Mouse (Mus musculus): Measurements from ENCODE around the gene Slc8a2. TPM values are rescaled to one million over a fixed set of nuclear protein-coding genes. Genes with fewer than 3 reads are reported as not detected.

Gene Slc8a2
- polyA plus RNA-seq, 1 experiment from 2014 or later, result 0.94 TPM

DNA sequence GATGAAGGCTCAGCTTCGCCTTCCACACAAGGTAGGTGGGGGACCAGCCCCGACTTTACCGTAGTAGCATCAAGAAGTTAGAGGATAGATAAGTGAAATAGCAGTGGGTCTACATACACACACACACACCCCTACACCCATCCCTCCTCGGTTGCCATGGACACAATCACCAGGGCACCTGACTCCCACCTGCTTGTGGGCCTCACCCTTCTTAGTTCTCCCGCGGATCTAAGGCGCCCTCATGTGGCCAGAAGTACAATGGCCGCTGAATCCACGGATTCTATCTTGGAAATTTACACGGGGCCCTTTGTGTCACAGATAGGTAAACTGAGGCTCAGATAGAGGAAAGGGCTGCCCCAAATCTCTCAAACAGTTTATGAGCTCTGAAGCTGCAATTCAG lies 23.9 kb downstream of the Slc8a2 start:
- H3K4me1 ChIP-seq (ENCODE audit: control insufficient read depth, insufficient read depth, low read length), result no peaks in the 10 kb centered on the region
- no peak overlapping the region for H3K4me2 ChIP-seq (ENCODE audit: low read length)
- peaks cover 6% of the 10 kb centered on the region; the same call in 1 of the 2 replicates for H3K27me3 ChIP-seq (replicated peaks; ENCODE audit: control insufficient read depth, insufficient read depth, low read length)
- no peaks in the 10 kb centered on the region for H3K9me3 ChIP-seq (replicated peaks; ENCODE audit: control insufficient read depth, low read length)
- H3K27ac ChIP-seq (ENCODE audit: low read depth, low read length), result no peak overlapping the region
- ATAC-seq (peak; percentile 82), DNase-seq (ENCODE audit: low spot score) (peak; percentile 82)
- peaks cover 7% of the 10 kb centered on the region; the same call in 1 of the 2 replicates for H3K36me3 ChIP-seq (ENCODE audit: control insufficient read depth, insufficient read depth, low read length)
- H3K9ac ChIP-seq (ENCODE audit: low read length), result no peak overlapping the region
- no peak overlapping the region for H3K4me3 ChIP-seq (ENCODE audit: low read depth, low read length)
- 16% methylated on average over 10 of the region's 10 CpGs for WGBS

DNA sequence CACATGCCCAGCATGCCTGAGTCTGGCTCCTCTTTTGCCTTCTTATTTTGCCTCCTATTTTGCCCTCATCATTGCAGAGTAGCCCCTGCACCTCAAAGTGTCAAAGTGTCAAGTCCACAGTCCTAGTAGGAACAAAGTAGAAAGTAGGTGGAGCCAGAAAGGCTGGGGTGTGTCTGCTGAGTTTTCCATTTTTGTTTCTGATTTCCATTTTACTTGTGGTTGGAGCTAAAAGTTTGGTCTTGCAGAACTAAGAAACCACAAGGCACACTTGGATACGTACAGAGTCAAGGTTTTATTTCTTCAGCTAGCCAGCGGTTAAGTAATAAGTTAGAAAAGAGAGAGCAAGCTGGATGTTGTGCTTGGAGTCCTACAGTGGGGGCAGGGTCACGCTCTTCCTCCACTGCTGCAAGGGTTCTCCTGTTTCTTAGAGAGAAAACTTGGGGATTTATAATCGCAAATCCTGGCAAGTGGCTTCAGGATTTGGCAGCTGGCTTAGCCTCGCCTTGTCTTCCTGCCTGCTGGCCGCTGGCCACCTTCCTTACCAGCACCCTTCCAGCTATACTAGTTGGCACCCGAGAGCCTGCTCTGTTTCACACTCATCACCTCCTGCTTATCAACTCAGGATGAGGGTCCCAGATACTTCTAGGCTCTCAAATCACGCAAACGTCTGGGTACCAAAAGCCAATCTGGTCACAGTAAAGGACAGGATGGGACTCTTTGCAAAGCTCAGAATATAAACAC lies 25.7 kb downstream of the Slc8a2 start:
- Histone ChIP-seq H3K4me3 (ENCODE audit: low read depth, low read length) (no peak overlapping the region), H3K4me1 (ENCODE audit: control insufficient read depth, insufficient read depth, low read length) (no peaks in the 10 kb centered on the region), H3K36me3 (ENCODE audit: control insufficient read depth, insufficient read depth, low read length) (peaks cover 7% of the 10 kb centered on the region; the same call in 1 of the 2 replicates), H3K27ac (ENCODE audit: low read depth, low read length) (no peak overlapping the region), H3K27me3 (replicated peaks; ENCODE audit: control insufficient read depth, insufficient read depth, low read length) (peaks cover 9% of the 10 kb centered on the region; the same call in 1 of the 2 replicates), H3K9me3 (replicated peaks; ENCODE audit: control insufficient read depth, low read length) (no peaks in the 10 kb centered on the region), H3K9ac (ENCODE audit: low read length) (no peak overlapping the region), H3K4me2 (ENCODE audit: low read length) (no peak overlapping the region)
- peak; percentile 59 for DNase-seq (ENCODE audit: low spot score)
- ATAC-seq, result no peak
- WGBS, result 68% methylated on average over 9 of the region's 9 CpGs

DNA sequence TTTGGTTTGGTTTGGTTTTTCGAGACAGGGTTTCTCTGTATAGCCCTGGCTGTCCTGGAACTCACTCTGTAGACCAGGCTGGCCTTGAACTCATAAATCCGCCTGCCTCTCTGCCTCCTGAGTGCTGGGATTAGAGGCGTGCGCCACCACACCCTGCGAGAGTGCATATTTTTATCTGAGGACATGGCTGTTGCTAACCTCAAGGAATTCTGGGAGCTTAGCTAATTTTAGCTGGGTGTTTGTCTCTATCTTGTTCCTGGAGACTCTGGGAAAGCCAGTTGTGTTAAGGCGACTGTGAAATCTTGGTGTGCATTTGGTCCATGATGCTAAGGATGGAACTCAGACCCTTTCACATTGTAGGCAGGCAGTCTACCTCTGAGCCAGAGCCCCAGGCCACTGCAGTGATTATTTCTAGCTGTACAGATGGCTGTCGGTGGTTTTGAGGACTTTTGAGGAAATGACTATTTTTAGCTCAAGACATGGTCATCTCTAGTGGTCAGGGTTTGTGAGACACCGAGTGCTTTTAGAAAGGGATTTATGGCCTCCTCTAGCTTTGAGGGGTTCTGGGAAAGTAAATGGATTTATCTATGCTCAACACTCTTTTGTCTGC lies 26.6 kb downstream of the Slc8a2 start:
- H3K4me3 ChIP-seq (ENCODE audit: low read depth, low read length), result no peak overlapping the region
- no peaks in the 10 kb centered on the region for H3K9me3 ChIP-seq (replicated peaks; ENCODE audit: control insufficient read depth, low read length)
- no peaks in the 10 kb centered on the region for H3K4me1 ChIP-seq (ENCODE audit: control insufficient read depth, insufficient read depth, low read length)
- H3K27ac ChIP-seq (ENCODE audit: low read depth, low read length), result no peak overlapping the region
- DNase-seq (ENCODE audit: low spot score) (no peak), ATAC-seq (no peak)
- H3K27me3 ChIP-seq (replicated peaks; ENCODE audit: control insufficient read depth, insufficient read depth, low read length), result peaks cover 9% of the 10 kb centered on the region; the same call in 1 of the 2 replicates
- WGBS, result 85% methylated on average over 8 of the region's 8 CpGs
- peaks cover 7% of the 10 kb centered on the region; the same call in 1 of the 2 replicates for H3K36me3 ChIP-seq (ENCODE audit: control insufficient read depth, insufficient read depth, low read length)
- no peak overlapping the region for H3K4me2 ChIP-seq (ENCODE audit: low read length)
- no peak overlapping the region for H3K9ac ChIP-seq (ENCODE audit: low read length)

DNA sequence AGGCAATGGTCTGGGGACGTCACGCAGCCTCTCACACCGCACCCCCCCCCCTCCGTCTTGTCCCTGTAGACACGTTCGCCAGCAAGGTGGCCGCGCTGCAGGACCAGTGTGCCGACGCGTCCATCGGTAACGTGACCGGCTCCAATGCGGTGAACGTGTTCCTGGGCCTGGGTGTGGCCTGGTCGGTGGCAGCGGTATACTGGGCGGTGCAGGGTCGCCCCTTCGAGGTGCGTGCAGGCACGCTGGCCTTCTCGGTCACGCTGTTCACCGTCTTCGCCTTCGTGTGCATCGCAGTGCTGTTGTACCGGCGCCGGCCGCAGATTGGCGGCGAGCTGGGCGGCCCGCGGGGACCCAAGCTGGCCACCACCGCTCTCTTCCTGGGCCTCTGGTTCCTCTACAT lies 29.1 kb downstream of the Slc8a2 start:
- DNase-seq (ENCODE audit: low spot score) (no peak), ATAC-seq (peak; percentile 19; the same call in 1 of the 2 replicates)
- H3K36me3 ChIP-seq (ENCODE audit: control insufficient read depth, insufficient read depth, low read length), result peaks cover 7% of the 10 kb centered on the region; the same call in 1 of the 2 replicates
- no peak overlapping the region for H3K27ac ChIP-seq (ENCODE audit: low read depth, low read length)
- H3K9me3 ChIP-seq (replicated peaks; ENCODE audit: control insufficient read depth, low read length), result no peaks in the 10 kb centered on the region
- H3K4me3 ChIP-seq (ENCODE audit: low read depth, low read length), result no peak overlapping the region
- H3K4me2 ChIP-seq (ENCODE audit: low read length), result peak overlapping the region; percentile 32; the same call in 1 of the 2 replicates
- peaks cover 9% of the 10 kb centered on the region; the same call in 1 of the 2 replicates for H3K27me3 ChIP-seq (replicated peaks; ENCODE audit: control insufficient read depth, insufficient read depth, low read length)
- 10% methylated on average over 39 of the region's 39 CpGs for WGBS
- peak overlapping the region; percentile 32; the same call in 1 of the 2 replicates for H3K9ac ChIP-seq (ENCODE audit: low read length)
- no peaks in the 10 kb centered on the region for H3K4me1 ChIP-seq (ENCODE audit: control insufficient read depth, insufficient read depth, low read length)

DNA sequence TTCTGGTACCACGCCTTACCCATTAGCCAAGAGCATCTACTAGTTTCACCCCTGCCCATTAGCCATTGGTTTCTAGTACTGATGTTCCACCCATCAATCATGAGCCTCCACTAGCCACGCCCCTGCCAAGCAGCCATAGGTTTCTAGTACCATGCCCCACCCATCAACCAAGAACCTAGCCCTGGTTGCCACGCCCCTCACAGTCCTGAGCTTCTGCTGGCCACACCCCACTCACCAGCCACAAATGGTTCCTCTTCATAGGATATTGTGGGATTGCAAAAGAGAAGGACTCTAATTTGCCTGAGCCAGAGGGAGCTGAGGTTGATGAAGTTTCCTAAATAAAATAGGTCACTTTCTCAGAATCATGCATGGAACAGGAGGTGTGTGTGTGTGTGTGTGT lies 31.1 kb downstream of the Slc8a2 start:
- WGBS, result 69% methylated on average over 3 of the region's 3 CpGs
- H3K27me3 ChIP-seq (replicated peaks; ENCODE audit: control insufficient read depth, insufficient read depth, low read length), result peaks cover 9% of the 10 kb centered on the region; the same call in 1 of the 2 replicates
- no peak overlapping the region for H3K27ac ChIP-seq (ENCODE audit: low read depth, low read length)
- H3K4me2 ChIP-seq (ENCODE audit: low read length), result no peak overlapping the region
- no peak overlapping the region for H3K4me3 ChIP-seq (ENCODE audit: low read depth, low read length)
- H3K9me3 ChIP-seq (replicated peaks; ENCODE audit: control insufficient read depth, low read length), result no peaks in the 10 kb centered on the region
- no peak for ATAC-seq
- H3K36me3 ChIP-seq (ENCODE audit: control insufficient read depth, insufficient read depth, low read length), result peaks cover 7% of the 10 kb centered on the region; the same call in 1 of the 2 replicates
- no peak overlapping the region for H3K9ac ChIP-seq (ENCODE audit: low read length)
- H3K4me1 ChIP-seq (ENCODE audit: control insufficient read depth, insufficient read depth, low read length), result no peaks in the 10 kb centered on the region
- DNase-seq (ENCODE audit: low spot score), result no peak

DNA sequence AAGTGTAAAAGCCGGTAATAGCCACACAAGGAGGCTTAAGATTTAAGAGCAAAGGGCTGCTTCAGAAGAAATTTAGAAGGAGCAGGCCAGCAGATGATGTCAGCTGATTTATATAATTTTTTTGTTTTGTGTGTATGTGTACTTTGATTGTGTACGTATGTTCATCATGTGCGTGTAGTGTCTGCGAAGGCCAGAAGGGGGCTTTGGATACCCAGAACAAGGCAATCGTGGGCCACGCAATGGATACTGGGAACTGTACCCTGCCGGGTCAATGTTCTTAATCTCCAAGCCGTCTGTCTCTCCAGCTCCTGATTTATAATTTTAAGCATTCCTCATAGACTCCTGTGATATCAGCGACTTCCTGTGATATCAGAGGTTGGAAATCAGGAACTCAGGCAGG lies 31.7 kb downstream of the Slc8a2 start:
- Histone ChIP-seq H3K9me3 (replicated peaks; ENCODE audit: control insufficient read depth, low read length) (no peaks in the 10 kb centered on the region), H3K27ac (ENCODE audit: low read depth, low read length) (no peak overlapping the region), H3K9ac (ENCODE audit: low read length) (no peak overlapping the region), H3K27me3 (replicated peaks; ENCODE audit: control insufficient read depth, insufficient read depth, low read length) (peaks cover 9% of the 10 kb centered on the region; the same call in 1 of the 2 replicates), H3K36me3 (ENCODE audit: control insufficient read depth, insufficient read depth, low read length) (peaks cover 7% of the 10 kb centered on the region; the same call in 1 of the 2 replicates), H3K4me1 (ENCODE audit: control insufficient read depth, insufficient read depth, low read length) (no peaks in the 10 kb centered on the region), H3K4me3 (ENCODE audit: low read depth, low read length) (no peak overlapping the region), H3K4me2 (ENCODE audit: low read length) (no peak overlapping the region)
- no peak for ATAC-seq
- WGBS, result 88% methylated on average over 9 of the region's 9 CpGs
- DNase-seq (ENCODE audit: low spot score), result no peak

DNA sequence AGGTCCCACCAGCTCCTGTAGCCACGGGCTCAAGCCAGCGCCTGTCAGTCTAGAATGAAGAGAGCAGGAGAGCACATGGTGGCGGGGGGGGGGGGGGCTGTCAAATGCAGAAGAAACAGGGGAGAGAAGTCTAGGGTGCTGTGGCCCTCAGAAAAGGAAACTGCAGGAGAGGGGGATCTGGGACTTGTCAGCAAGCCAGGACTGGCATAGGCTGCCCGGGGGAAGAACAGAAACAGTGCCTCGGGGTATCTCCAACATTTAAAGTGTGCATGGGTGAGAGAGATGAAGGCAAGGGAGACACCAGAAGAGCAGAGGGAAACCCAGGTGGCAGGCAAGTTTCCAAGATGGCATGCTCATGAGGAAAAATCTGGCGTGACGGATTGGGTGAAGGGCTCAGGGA lies 32.4 kb downstream of the Slc8a2 start:
- Histone ChIP-seq H3K4me3 (ENCODE audit: low read depth, low read length) (no peak overlapping the region), H3K9me3 (replicated peaks; ENCODE audit: control insufficient read depth, low read length) (no peaks in the 10 kb centered on the region), H3K36me3 (ENCODE audit: control insufficient read depth, insufficient read depth, low read length) (peaks cover 4% of the 10 kb centered on the region; the same call in 1 of the 2 replicates), H3K27me3 (replicated peaks; ENCODE audit: control insufficient read depth, insufficient read depth, low read length) (peaks cover 9% of the 10 kb centered on the region; the same call in 1 of the 2 replicates), H3K27ac (ENCODE audit: low read depth, low read length) (no peak overlapping the region; the same call in 1 of the 2 replicates), H3K9ac (ENCODE audit: low read length) (no peak overlapping the region), H3K4me1 (ENCODE audit: control insufficient read depth, insufficient read depth, low read length) (no peaks in the 10 kb centered on the region), H3K4me2 (ENCODE audit: low read length) (no peak overlapping the region)
- ATAC-seq (no peak), DNase-seq (ENCODE audit: low spot score) (no peak)
- WGBS, result 67% methylated on average over 7 of the region's 7 CpGs

DNA sequence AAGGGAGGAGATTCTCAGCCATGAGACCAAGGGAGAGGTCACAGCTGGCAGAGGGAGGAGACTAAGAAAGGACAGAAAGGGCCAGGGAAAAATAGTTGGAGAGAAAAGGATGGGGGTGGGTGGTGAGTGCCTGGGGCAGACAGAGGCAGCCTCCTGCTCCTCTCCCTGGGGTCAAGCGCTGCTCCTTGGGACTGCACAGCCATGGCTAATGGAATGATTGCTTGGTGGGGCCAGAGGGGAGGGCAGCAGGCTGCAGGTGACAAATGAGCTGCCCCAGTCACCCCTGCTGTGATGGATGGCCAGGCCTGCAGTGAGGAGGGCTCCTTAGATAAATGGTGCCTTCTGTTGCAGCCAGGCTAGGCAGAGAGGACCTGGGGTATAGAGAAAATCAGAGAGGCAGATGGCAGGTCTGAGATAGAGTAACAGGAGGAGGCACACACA lies 42.5 kb downstream of the Slc8a2 start:
- Histone ChIP-seq H3K27ac (ENCODE audit: low read depth, low read length) (0 out of 2 replicates have a peak overlapping the region, but pooled peaks have one; percentile 14), H3K36me3 (ENCODE audit: control insufficient read depth, insufficient read depth, low read length) (no peaks in the 10 kb centered on the region), H3K4me3 (ENCODE audit: low read depth, low read length) (no peak overlapping the region), H3K27me3 (replicated peaks; ENCODE audit: control insufficient read depth, insufficient read depth, low read length) (no peaks in the 10 kb centered on the region), H3K9me3 (replicated peaks; ENCODE audit: control insufficient read depth, low read length) (no peaks in the 10 kb centered on the region; the same call in 1 of the 2 replicates), H3K4me2 (ENCODE audit: low read length) (no peak overlapping the region), H3K9ac (ENCODE audit: low read length) (peak overlapping the region; percentile 17), H3K4me1 (ENCODE audit: control insufficient read depth, insufficient read depth, low read length) (peaks cover 10% of the 10 kb centered on the region)
- ATAC-seq (no peak), DNase-seq (ENCODE audit: low spot score) (no peak)
- WGBS, result 33% methylated on average over 1 of the region's 1 CpGs

Data from forebrain, embryonic 14.5 days (tissue).